Mouse (Mus musculus) cortical plate, adult 2 months (tissue): ENCODE measurements around the gene Slc4a7.

Experiments
- CTCF ChIP-seq: fragments of 200-500 bp; IDR thresholded peaks from 2 replicates; pipeline ENCODE4 v1.5.1; 2011; ENCODE audit warnings: mild to moderate bottlenecking, control low read depth, low read length; ENCODE audit not compliant: insufficient read depth; ENCODE audit errors: extremely low read depth
- POLR2A ChIP-seq: fragments of 200-500 bp; IDR thresholded peaks from 2 replicates; pipeline ENCODE4 v1.6.1; 2011; ENCODE audit warnings: mild to moderate bottlenecking, low read length, control low read depth; ENCODE audit not compliant: insufficient read depth; ENCODE audit errors: extremely low read depth

DNA sequence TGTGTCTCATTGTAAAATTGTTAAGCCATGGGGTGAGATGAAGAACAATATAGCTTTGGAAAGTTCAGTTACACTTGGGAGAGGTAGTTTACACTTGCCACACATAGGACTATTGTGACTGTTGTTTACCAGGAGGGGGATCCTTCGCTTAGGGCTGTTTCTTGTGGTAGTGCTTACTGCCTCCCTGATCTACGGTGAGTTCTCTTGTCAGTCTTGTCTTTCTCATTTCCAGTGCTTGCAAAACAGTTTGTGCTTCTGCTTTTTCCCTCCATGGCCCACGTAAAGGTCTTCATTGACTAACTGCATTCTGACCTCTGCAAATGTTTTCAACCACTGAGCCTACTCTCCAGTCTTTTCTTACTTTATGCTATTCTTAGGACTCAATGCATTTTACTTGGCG, 98.3 kb downstream of the Slc4a7 start:
- no peak for TF ChIP-seq POLR2A
- TF ChIP-seq CTCF, result no peak
